Mouse (Mus musculus) spleen, adult 18-20 months (tissue): Measurements from ENCODE around the gene Pnrc2.

Experiments used
- DNase-seq, 2 experiments: peaks; one replicate each; pipeline ENCODE4 v3.0.0; 2022; ENCODE audit warnings: mixed read lengths in 2 of 2

Gene Pnrc2

GRCm38 (mm10) chr4:135873526-135874202 is at the start of gene Pnrc2:
Gene Pnrc2 (minus strand): TSS chr4:135873850.
- DNase-seq: peak; percentile 83

GRCm38 (mm10) chr4:135922190-135922589 is 48.5 kb upstream of the Pnrc2 start:
- DNase-seq: no peak

- no peak for DNase-seq
Measured at GRCm38 (mm10) chr4:135921257-135922120, 47.8 kb upstream of the Pnrc2 start.

- peak; percentile 95 to 98 for DNase-seq
Measured at GRCm38 (mm10) chr4:135920304-135921241, 46.9 kb upstream of the Pnrc2 start, which contains the start of gene Fuca1. Gene Fuca1 (plus strand): TSS chr4:135920735.

- DNase-seq: no peak
Measured at GRCm38 (mm10) chr4:135919280-135919639, 45.6 kb upstream of the Pnrc2 start.

- no peak for DNase-seq
Measured at GRCm38 (mm10) chr4:135918635-135919279, 45.1 kb upstream of the Pnrc2 start.

- no peak for DNase-seq
Measured at GRCm38 (mm10) chr4:135913433-135913832, 39.8 kb upstream of the Pnrc2 start.

GRCm38 (mm10) chr4:135912835-135913234 is 39.2 kb upstream of the Pnrc2 start:
- no peak for DNase-seq

GRCm38 (mm10) chr4:135912164-135912563 is 38.5 kb upstream of the Pnrc2 start:
- no peak for DNase-seq

GRCm38 (mm10) chr4:135911531-135911930 is 37.9 kb upstream of the Pnrc2 start:
- no peak for DNase-seq

- DNase-seq: no peak
Measured at GRCm38 (mm10) chr4:135909326-135910066, 35.8 kb upstream of the Pnrc2 start.

- no peak for DNase-seq
Measured at GRCm38 (mm10) chr4:135906633-135907032, 33.0 kb upstream of the Pnrc2 start.

GRCm38 (mm10) chr4:135904810-135905209 is 31.2 kb upstream of the Pnrc2 start:
- no peak for DNase-seq

- DNase-seq: no peak
Measured at GRCm38 (mm10) chr4:135902606-135903242, 29.1 kb upstream of the Pnrc2 start.

GRCm38 (mm10) chr4:135900008-135900407 is 26.4 kb upstream of the Pnrc2 start:
- peak; percentile 77 to 83 for DNase-seq

- no peak for DNase-seq
Measured at GRCm38 (mm10) chr4:135899050-135899448, 25.4 kb upstream of the Pnrc2 start.

GRCm38 (mm10) chr4:135898380-135899049 is 24.9 kb upstream of the Pnrc2 start:
- DNase-seq: peak in 1 of 2 experiments; percentile 65

- no peak for DNase-seq
Measured at GRCm38 (mm10) chr4:135896157-135896556, 22.5 kb upstream of the Pnrc2 start.

- DNase-seq: peak; percentile 49 to 60
Measured at GRCm38 (mm10) chr4:135895071-135895571, 21.5 kb upstream of the Pnrc2 start, which contains the start of gene Cnr2. Gene Cnr2 (plus strand): TSS chr4:135895394.

- no peak for DNase-seq
Measured at GRCm38 (mm10) chr4:135892884-135893283, 19.2 kb upstream of the Pnrc2 start.
